Mouse (Mus musculus) MN1 (cell line): ENCODE measurements around the gene Arrdc4.

Source experiments
- DNase-seq: peaks from one replicate; pipeline ENCODE4 v3.0.0-alpha.2; 2016; ENCODE audit warnings: low spot score

Gene Arrdc4

DNA sequence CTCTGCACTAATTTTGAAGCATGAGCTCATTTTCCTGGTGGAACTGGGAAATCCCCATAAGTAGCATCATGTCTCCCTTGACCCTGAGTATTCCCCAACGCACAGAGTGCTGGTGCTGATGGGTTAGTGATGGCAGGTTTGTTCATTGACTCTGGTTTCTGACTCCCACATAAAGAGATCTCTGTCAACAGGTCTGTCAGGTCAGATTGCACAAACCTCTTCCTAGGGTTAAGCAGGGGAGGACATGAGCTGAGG is 39.8 kb downstream of the Arrdc4 start:
- DNase-seq: no peak

- DNase-seq: no peak
These were observed 40.3 kb downstream of the Arrdc4 start for GRCm38 (mm10) chr7:68708563-68709318.

GRCm38 (mm10) chr7:68705162-68705561 is 43.9 kb downstream of the Arrdc4 start:
- DNase-seq: no peak

DNA sequence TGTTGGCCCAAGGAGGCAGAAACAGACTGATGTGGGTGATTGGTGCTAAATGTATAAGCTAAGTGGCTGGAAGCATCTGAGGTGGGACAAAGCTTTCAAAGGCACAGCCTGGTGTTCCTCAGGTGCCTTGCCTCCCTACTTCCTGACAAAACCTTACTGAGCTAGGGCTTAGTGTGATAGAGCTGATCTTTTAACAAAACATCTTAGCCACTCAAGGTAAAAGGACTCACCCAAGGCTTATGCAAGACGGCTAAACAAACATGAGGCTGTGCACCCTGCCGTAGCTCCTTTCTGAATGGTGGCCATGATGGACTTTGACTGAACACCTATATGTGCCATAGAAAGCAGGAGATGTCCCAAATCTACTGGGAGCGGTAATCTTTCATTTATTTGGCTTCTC is 51.7 kb downstream of the Arrdc4 start:
- DNase-seq: no peak

GRCm38 (mm10) chr7:68696908-68697307 is 52.1 kb downstream of the Arrdc4 start:
- DNase-seq: no peak

DNA sequence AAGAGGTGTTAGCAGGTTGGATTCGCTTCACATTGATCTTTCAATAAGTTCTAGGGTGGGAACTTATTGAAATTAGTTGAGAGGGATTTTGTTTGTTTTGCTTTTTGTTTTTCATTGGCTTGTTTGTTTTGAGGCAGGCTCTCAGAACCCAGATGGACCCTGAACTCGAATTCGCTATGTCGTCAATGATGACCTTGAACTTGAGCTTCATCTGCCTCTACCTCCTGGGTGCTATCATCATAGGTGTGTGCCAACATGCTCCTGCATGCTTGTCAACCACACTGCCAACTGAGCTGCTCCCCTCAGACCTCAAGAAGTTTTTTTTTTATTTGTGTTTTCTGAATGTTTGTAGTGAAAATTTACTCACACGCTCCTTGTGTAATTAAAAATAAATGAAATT is 52.6 kb downstream of the Arrdc4 start:
- no peak for DNase-seq

- no peak for DNase-seq
These were observed 56.3 kb downstream of the Arrdc4 start for GRCm38 (mm10) chr7:68692731-68693130.

DNA sequence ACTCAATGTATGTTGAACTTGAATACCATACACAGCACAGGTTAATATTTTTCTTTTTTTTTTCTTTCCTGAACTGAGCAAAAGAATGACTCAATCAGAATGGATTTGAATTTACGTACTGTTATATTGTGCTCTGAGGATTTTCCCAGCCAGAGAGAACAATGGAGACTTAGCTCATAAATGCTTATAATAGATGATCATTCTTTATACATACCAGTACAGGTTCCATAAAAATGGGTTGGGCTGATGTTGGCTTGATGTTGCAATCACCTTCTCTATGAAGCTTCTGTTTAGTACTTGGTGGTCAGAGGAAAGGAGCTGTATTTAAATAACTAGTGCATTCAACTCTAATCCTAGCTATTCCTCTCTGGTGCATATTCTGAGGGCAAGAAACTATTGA is 57.6 kb downstream of the Arrdc4 start:
- DNase-seq: no peak

DNA sequence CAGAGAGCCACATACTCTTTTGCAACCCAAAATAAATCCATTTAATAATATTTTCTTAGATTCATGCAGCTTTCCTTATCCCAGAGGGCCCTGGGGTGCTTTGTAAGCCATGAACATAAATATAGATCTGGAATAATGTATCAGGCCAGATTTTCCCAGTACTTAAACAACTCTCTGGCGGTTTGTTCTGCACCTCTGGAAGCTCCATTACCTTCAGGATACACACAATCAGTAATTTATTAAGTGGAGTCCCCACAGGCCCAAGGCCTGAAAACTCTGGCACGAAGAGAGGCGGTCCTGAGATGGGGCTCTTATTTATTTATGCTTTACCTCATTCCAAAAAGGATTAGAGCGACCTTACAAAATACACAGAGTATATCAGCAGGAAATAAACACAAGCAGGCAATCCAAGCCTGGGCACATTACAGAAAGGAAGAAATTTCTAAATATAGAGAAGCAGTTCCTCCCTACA is 61.9 kb downstream of the Arrdc4 start:
- DNase-seq: no peak
